Mouse (Mus musculus) heart, postnatal 0 days (tissue): ENCODE results near the gene Bsnd.

Source experiments
- CTCF ChIP-seq: IDR thresholded peaks from 2 replicates; pipeline ENCODE4 v1.5.1; 2016; ENCODE audit warnings: antibody characterized with exemption, control low read depth, low read depth
- EP300 ChIP-seq: IDR thresholded peaks from 2 replicates; pipeline ENCODE4 v1.6.1; 2016; ENCODE audit warnings: antibody characterized with exemption, low read depth

DNA sequence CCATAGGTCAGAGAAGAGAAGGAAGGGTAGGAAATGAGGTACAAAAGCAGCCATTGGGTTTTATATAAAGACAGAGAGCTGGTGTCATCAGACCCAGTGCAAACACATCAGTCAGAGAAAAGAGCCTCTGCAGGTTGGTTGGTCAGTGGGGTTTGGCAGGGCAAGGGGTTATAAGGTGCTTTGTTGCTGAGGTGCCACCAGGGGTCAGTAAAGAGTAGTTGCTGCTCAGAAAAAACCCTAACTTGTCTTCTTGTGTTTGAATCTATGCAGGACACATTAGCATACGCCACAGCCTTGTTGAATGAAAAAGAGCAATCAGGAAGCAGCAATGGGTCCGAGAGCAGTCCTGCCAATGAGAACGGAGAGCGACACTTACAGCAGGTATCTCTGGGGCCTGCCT is 55.6 kb downstream of the Bsnd start:
- TF ChIP-seq CTCF, result peak; percentile 68
- no peak for TF ChIP-seq EP300
